Mouse (Mus musculus) lung, embryonic 14.5 days (tissue): ENCODE measurements at regions not wholly inside any gene's neighbourhood (a gene's known extent, or its start where the extent isn't known, plus 50 kb on each side); places are given as distances from the start of the nearest gene placed in this dataset.

Source experiments
- ATAC-seq: fragments of 200-750 bp; cut with Nextera tagmentation; 2 replicates; pipeline ENCODE4 v1.8.0; 2017; ENCODE audit warnings: mild to moderate bottlenecking, moderate TSS enrichment, moderate library complexity; ENCODE audit not compliant: insufficient read depth
- DNase-seq: peaks from one replicate; pipeline ENCODE4 v3.0.0-alpha.2; 2015
- H3K27ac ChIP-seq: fragments of 300-500 bp; sonication (generic); 2 replicates; pipeline ENCODE4 v1.5.1; 2014; ENCODE audit warnings: low read depth, mild to moderate bottlenecking, moderate library complexity
- H3K27me3 ChIP-seq: fragments of 300-500 bp; sonication (generic); 2 replicates; pipeline ENCODE4 v1.6.1; 2014; ENCODE audit warnings: low read length, control low read depth; ENCODE audit not compliant: insufficient read depth
- H3K36me3 ChIP-seq: fragments of 300-500 bp; sonication (generic); 2 replicates; pipeline ENCODE4 v1.6.1; 2014; ENCODE audit warnings: control low read depth; ENCODE audit not compliant: insufficient read depth
- H3K4me1 ChIP-seq: fragments of 300-500 bp; sonication (generic); 2 replicates; pipeline ENCODE4 v1.6.1; 2014; ENCODE audit warnings: antibody characterized with exemption, control low read depth; ENCODE audit not compliant: insufficient read depth
- H3K4me2 ChIP-seq: fragments of 300-500 bp; sonication (generic); 2 replicates; pipeline ENCODE4 v1.6.1; 2014; ENCODE audit warnings: mild to moderate bottlenecking
- H3K4me3 ChIP-seq: fragments of 300-500 bp; sonication (generic); 2 replicates; pipeline ENCODE4 v1.5.1; 2014; ENCODE audit warnings: low read depth, low read length
- H3K9ac ChIP-seq: fragments of 300-500 bp; sonication (generic); 2 replicates; pipeline ENCODE4 v1.6.1; 2014
- H3K9me3 ChIP-seq: fragments of 300-500 bp; sonication (generic); 2 replicates; pipeline ENCODE4 v1.6.1; 2016; ENCODE audit warnings: low read depth, low read length, control low read depth
- CTCF ChIP-seq: IDR thresholded peaks from 2 replicates; pipeline ENCODE4 v1.5.1; 2016; ENCODE audit warnings: antibody characterized with exemption, low read depth
- WGBS: fragments of 180-500 bp; shearing (Covaris S2); extraction: QIAGEN DNeasy Blood & Tissue Kit; methylation state at CpG from one replicate; pipeline ENCODE4 v1.1.7; 2014; 5-methylcytosine and 5-hydroxymethylcytosine counted together

DNA sequence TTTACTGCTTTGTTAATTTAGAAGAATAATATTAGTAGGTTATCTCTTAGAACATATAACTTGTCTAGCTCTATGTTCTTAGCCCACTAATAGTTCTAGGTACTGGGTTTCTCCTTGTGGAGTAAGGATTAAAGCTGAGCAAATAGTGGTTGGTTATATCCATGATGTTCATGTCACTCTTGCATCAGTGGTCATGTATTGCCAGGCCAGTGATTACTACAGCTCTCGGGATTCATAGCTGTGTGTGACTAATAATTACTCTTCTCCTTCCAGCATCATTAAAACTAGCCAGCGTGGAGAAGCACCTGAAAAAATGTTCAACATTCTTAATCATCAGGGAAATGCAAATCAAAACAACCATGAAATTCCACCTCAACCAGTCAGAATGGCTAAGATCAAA is 234.6 kb upstream of the Mpdz start:
- no peak for ATAC-seq
- WGBS, result 87% methylated on average over 2 of the region's 2 CpGs

DNA sequence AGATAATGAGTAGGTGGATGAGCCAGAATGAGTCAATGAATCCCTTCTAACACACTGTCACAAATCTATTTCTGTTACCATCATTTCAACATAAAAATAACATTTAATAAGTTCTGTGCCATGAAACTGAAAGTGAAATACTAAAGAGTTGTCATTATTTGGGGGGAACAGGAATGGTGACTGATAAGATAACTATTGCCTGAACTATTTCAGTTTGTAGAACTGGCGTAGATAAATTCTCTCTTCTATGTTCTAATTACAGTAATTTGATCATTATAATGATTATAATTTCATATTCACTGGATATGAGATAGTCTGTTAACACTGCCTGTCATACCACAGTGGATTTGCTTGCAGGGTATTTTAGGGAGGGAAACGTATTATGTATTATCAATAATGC is 232.3 kb upstream of the Mpdz start:
- Histone ChIP-seq H3K27ac (no peak overlapping the region), H3K9ac (no peak overlapping the region), H3K36me3 (no peaks in the 10 kb centered on the region), H3K9me3 (no peaks in the 10 kb centered on the region), H3K4me2 (no peak overlapping the region), H3K4me1 (no peaks in the 10 kb centered on the region), H3K27me3 (no peaks in the 10 kb centered on the region), H3K4me3 (no peak overlapping the region)
- ATAC-seq, result no peak
- no peak for TF ChIP-seq CTCF
- WGBS, result 73% methylated on average over 2 of the region's 2 CpGs
- DNase-seq, result no peak

More for the DNA sequence above, 234.6 kb upstream of the Mpdz start:
- Histone ChIP-seq H3K4me1 (no peaks in the 10 kb centered on the region), H3K27me3 (no peaks in the 10 kb centered on the region), H3K36me3 (no peaks in the 10 kb centered on the region), H3K9me3 (no peaks in the 10 kb centered on the region), H3K9ac (no peak overlapping the region), H3K4me2 (no peak overlapping the region), H3K27ac (no peak overlapping the region), H3K4me3 (no peak overlapping the region)
- TF ChIP-seq CTCF, result no peak
- DNase-seq, result no peak

DNA sequence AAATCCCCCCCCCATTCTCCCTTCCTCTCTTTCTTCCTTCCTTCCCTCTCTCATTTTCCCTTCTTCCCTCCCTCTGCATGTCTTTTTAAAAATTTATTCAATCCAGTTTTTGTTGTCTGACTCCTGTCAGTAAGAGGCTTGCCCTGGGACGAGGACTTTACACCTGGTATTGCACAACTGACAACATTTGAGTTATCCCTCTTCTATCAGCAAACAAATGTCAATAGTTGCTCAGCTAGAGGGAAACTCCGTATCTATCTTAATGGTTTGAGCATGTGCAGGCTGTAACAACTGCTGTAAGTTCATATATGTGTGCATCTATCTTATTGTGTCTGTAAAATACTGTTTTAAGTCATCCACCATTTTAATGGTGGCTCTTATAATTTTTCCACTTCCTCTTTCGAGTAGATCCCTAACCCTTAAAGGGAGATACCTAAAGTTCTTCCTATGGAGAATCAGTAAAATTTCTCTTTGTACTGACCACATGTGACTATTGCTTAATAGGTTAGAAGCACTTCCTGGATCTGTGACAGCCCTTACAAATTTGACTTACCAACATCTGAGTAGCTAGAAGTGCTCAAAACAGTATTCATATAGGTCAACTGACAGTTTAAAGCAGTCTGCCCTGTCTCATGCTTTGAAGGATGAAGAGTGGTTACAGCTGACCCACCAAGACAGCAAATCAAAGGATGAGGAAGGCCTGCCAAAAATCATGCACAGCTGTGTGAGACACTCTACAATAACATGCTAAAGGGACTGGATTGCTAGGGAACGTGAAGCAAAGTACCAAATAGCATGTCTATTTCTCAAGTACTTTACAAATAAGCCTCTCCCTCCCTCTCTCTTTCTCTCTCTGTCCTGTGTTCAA is 231.0 kb upstream of the Mpdz start:
- Histone ChIP-seq H3K27ac (peak overlapping the region; percentile 1; the same call in 1 of the 2 replicates), H3K36me3 (no peaks in the 10 kb centered on the region), H3K4me3 (no peak overlapping the region), H3K4me2 (no peak overlapping the region), H3K4me1 (peaks cover 10% of the 10 kb centered on the region; the same call in 1 of the 2 replicates), H3K27me3 (no peaks in the 10 kb centered on the region), H3K9me3 (no peaks in the 10 kb centered on the region), H3K9ac (no peak overlapping the region)
- WGBS, result 39% methylated on average over 4 of the region's 4 CpGs
- peak; percentile 90 for ATAC-seq
- DNase-seq, result peak; percentile 87
- TF ChIP-seq CTCF, result no peak

DNA sequence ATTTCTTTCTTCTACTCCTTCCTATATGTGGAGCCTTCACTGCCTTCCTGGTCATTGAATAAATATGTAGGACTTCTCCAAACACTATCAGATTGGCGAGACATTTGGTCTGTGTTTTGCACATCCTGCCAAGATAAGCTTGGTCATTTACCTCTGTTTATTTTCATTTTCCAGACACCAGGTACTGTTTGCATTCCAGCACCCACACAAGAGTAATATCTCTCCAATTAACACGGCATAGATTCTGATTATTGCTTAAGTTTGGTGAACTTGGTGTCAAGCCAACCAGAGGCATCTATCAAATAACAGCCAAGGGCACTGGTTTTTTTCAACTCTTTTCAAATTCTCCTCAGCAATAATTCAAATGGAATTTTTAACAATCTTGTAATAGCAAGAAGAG is 229.4 kb upstream of the Mpdz start:
- no peak for TF ChIP-seq CTCF
- no peaks in the 10 kb centered on the region for H3K36me3 ChIP-seq
- peak; percentile 42; the same call in 1 of the 2 replicates for ATAC-seq
- WGBS, result 19% methylated on average over 2 of the region's 2 CpGs
- no peak overlapping the region for H3K27ac ChIP-seq
- H3K4me1 ChIP-seq, result peaks cover 10% of the 10 kb centered on the region; the same call in 1 of the 2 replicates
- peak; percentile 52 for DNase-seq
- H3K4me2 ChIP-seq, result no peak overlapping the region
- H3K9me3 ChIP-seq, result no peaks in the 10 kb centered on the region
- H3K9ac ChIP-seq, result no peak overlapping the region
- no peaks in the 10 kb centered on the region for H3K27me3 ChIP-seq
- H3K4me3 ChIP-seq, result no peak overlapping the region

DNA sequence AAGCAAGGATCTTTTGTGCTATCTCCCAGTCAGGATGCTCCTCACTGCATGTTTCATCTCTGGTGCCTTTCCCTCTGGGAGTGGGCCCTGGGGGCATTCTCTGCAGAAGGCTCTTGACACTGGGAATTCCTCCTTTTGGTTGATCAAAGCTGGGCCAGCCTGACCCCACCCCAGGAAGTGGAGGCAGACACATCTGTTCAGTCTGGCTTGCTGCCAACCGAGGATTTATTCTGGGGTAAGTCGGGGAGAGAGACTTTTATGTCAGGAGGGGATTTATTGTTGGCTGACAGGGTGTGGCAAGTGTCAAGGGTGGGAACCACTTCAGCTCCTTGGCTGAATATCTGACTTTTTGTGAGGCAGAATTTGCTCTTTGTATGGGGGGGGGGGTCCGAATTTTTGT is 226.6 kb upstream of the Mpdz start:
- WGBS, result 3% methylated on average over 3 of the region's 3 CpGs
- Histone ChIP-seq H3K27ac (no peak overlapping the region), H3K4me1 (peaks cover 10% of the 10 kb centered on the region; the same call in 1 of the 2 replicates), H3K27me3 (no peaks in the 10 kb centered on the region), H3K4me2 (no peak overlapping the region), H3K36me3 (no peaks in the 10 kb centered on the region), H3K4me3 (no peak overlapping the region), H3K9me3 (0 out of 2 replicates have a peak, but pooled peaks cover under 1% of the 10 kb centered on the region), H3K9ac (no peak overlapping the region)
- TF ChIP-seq CTCF, result no peak
- ATAC-seq (peak; percentile 59; the same call in 1 of the 2 replicates), DNase-seq (peak; percentile 87)

DNA sequence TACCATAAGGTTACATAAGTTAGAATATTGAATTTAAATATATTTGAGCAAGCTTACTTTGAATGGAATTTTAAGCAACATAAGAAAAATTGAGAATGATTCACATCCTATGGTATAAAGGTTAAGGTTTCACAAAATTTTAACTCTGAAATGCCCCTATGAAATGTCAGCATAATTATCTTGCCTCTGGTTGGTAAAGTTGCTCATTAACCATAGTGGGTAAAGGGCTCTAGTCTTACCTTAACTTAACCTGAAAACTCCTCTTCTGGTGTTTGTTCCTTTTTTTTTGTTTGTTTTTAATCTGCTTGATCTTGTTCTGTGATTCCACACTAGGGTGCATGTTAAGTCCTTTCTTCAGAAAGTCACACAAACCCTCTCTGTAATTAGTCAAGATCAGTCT is 218.5 kb upstream of the Mpdz start:
- Histone ChIP-seq H3K9me3 (peaks cover 6% of the 10 kb centered on the region; the same call in 1 of the 2 replicates), H3K27ac (no peak overlapping the region), H3K4me2 (no peak overlapping the region), H3K27me3 (no peaks in the 10 kb centered on the region), H3K4me1 (no peaks in the 10 kb centered on the region), H3K9ac (no peak overlapping the region), H3K4me3 (no peak overlapping the region), H3K36me3 (no peaks in the 10 kb centered on the region)
- DNase-seq (no peak), ATAC-seq (no peak)
- no peak for TF ChIP-seq CTCF

DNA sequence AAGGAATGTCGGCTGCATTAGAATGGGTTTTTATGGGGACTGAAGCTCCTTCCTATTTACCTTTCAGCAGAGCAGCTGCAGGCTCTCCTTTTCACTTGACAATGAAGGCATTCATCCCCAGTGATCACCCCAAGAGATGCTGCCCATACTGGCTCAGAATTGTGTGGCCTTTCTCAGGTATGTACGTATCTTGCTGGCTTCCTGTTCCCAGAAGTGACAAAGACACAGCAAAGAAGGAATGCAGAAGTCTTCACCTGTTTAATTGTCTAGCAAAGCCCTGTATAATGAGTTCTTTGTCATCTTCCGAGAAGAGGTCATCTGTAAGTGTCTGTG is 185.8 kb upstream of the Mpdz start:
- Histone ChIP-seq H3K4me1 (no peaks in the 10 kb centered on the region), H3K4me2 (no peak overlapping the region), H3K27ac (no peak overlapping the region), H3K27me3 (no peaks in the 10 kb centered on the region), H3K9me3 (no peaks in the 10 kb centered on the region), H3K36me3 (no peaks in the 10 kb centered on the region), H3K4me3 (no peak overlapping the region), H3K9ac (no peak overlapping the region)
- ATAC-seq (no peak), DNase-seq (no peak)
- no peak for TF ChIP-seq CTCF
- 66% methylated on average over 3 of the region's 3 CpGs for WGBS
